Mouse (Mus musculus): Measurements from ENCODE around the gene Tenm2. TPM values are rescaled to one million over a fixed set of nuclear protein-coding genes. Genes with fewer than 3 reads are reported as not detected.
A peak's percentile ranks its signal among the peaks of the same experiment; 100 is the strongest.

Tenm2 gene
- polyA plus RNA-seq, 1 experiment from 2014 or later = 5.1 TPM

DNA sequence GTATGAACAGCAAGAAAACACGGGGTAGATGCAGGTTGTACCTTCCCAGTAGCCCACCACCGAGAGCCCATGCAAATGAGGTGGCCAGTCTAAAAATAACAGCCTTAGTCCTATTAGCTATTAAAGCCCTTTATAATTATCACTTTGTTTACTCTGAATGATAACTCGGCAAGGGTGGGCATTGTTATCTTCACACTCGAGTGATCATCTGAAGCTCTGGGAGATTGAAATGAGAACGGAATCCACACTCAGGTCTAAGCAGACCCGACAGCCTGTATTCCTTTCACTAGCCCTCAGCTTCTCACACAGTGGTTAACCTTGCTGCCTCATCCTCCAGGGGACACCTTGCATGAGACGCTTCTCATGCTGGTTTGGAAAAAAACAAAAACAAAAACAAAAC is 985.7 kb downstream of the Tenm2 start:
- Histone ChIP-seq H3K36me3 (no peaks in the 10 kb centered on the region), H3K27me3 (no peaks in the 10 kb centered on the region), H3K4me3 (no peak overlapping the region), H3K9me3 (peaks cover 5% of the 10 kb centered on the region; the same call in 1 of the 2 replicates), H3K27ac (no peak overlapping the region), H3K4me1 (peaks cover 7% of the 10 kb centered on the region), H3K4me2 (no peak overlapping the region), H3K9ac (no peak overlapping the region)
- WGBS = 72% methylated on average over 7 of the region's 7 CpGs
- no peak for ATAC-seq (ENCODE audit: insufficient number of reproducible peaks, insufficient read depth, low FRiP score, low TSS enrichment, low read depth)

DNA sequence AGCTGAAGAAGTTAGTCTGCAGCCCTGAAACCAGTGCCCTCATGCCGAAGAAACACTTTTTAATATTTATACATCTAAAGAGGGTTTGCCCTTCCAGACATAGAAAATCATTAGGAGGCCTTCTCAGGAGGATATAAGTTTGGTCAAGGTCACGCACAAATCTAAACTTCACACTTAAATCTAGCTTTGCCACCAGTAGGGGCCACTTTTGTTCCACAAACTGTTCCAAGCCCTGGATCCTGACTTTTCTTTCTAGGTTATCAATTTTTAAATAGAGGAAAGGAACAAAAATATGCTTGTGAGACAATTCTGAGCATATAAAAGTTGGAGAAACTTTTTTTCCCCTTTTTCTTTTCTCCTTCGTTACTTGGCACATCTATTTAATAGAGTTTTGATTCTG is 989.6 kb downstream of the Tenm2 start:
- Histone ChIP-seq H3K4me2 (no peak overlapping the region), H3K4me3 (no peak overlapping the region), H3K9me3 (no peaks in the 10 kb centered on the region), H3K4me1 (peaks cover 27% of the 10 kb centered on the region), H3K36me3 (no peaks in the 10 kb centered on the region), H3K27ac (no peak overlapping the region), H3K9ac (no peak overlapping the region), H3K27me3 (no peaks in the 10 kb centered on the region)
- 78% methylated on average over 3 of the region's 3 CpGs for WGBS
- ATAC-seq (ENCODE audit: insufficient number of reproducible peaks, insufficient read depth, low FRiP score, low TSS enrichment, low read depth) = no peak

DNA sequence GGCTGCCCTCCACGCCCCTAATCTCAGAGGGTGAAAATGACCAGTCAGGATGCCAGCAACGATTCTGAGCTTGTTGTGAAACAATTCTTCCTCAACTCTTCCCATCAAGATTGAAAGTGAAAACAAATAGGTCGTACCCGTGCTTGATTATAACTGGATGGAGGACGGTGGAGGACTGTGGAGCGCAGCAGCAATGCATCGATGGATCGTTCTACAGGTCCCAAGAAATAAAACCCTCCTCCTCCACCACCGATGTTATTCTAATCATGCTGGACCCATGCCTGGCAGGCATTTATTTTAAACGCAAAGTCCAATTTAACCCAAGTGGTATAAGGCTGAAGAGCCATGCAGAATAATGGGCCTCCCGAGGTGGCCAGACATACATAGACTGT is 991.3 kb downstream of the Tenm2 start:
- WGBS = 81% methylated on average over 11 of the region's 11 CpGs
- Histone ChIP-seq H3K36me3 (no peaks in the 10 kb centered on the region), H3K27me3 (no peaks in the 10 kb centered on the region), H3K9ac (no peak overlapping the region), H3K4me2 (peak overlapping the region; percentile 44), H3K4me3 (no peak overlapping the region), H3K4me1 (peaks cover 24% of the 10 kb centered on the region), H3K9me3 (no peaks in the 10 kb centered on the region), H3K27ac (peak overlapping the region; percentile 62; the same call in 1 of the 2 replicates)
- ATAC-seq (ENCODE audit: insufficient number of reproducible peaks, insufficient read depth, low FRiP score, low TSS enrichment, low read depth) = no peak

DNA sequence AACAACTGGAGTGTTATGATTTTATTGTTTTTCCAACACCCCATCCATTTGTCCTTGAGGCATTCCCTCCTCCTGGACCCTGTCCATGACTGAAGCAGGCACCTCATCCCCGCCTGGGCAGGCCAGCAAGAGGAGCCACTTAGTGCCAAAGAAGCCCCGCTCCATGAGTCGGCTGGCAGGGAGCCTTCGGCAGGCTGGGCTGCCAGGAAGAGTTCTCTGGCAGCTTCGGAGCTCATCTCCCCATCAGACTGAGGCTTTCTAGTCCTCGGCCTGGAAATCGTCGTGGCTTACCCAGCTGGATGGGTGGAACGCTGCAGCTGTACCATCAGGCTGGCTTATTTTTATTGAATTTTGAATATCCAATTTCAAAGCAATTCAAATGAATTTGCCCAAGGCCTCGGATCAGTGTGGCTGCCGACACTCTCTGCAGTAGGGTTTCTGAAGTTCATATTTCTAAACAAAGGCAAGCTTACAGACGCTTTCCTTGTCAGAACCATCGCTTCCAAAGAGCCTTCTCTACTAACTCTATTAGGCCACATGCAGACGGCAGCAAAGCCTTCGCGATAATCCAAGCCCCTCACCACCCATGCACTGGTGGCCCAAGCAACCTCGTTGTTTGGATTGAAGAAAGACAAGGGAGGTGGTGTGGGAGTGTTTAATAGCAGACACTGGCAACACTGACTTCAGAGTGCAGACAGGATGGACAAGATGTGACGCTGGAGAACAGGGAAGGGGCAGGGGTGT is 991.8 kb downstream of the Tenm2 start:
- H3K9ac ChIP-seq = peak overlapping the region; percentile 36; the same call in 1 of the 2 replicates
- no peak for ATAC-seq (ENCODE audit: insufficient number of reproducible peaks, insufficient read depth, low FRiP score, low TSS enrichment, low read depth)
- H3K36me3 ChIP-seq = no peaks in the 10 kb centered on the region
- H3K4me2 ChIP-seq = peak overlapping the region; percentile 44
- peak overlapping the region; percentile 62 for H3K27ac ChIP-seq
- WGBS = 24% methylated on average over 18 of the region's 18 CpGs
- H3K4me1 ChIP-seq = peaks cover 22% of the 10 kb centered on the region
- H3K4me3 ChIP-seq = no peak overlapping the region
- no peaks in the 10 kb centered on the region for H3K9me3 ChIP-seq
- 0 out of 2 replicates have a peak, but pooled peaks cover 3% of the 10 kb centered on the region for H3K27me3 ChIP-seq

DNA sequence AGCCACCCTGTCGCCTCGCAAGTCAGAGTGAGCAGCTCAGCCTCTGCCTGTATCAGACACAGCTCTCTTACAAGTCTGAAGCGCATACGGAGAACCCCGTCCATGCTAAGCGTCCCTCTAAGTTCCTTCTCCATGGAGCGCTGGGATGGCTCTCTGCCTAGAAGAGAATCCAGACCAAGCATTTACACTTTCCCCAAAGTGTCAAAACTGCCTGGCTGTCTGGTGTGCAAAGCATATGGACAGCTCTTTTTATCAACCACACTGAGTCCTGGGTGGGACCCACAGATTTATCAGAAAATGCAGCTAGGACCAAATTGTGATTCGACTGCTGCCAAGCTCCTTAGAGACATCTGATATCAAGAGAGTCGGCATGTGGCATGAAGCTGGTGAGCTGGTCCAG is 996.9 kb downstream of the Tenm2 start:
- no peak for ATAC-seq (ENCODE audit: insufficient number of reproducible peaks, insufficient read depth, low FRiP score, low TSS enrichment, low read depth)
- WGBS = 87% methylated on average over 9 of the region's 9 CpGs
- no peak overlapping the region for H3K4me3 ChIP-seq
- H3K4me2 ChIP-seq = no peak overlapping the region
- peaks cover 6% of the 10 kb centered on the region; the same call in 1 of the 2 replicates for H3K27me3 ChIP-seq
- no peaks in the 10 kb centered on the region for H3K36me3 ChIP-seq
- no peak overlapping the region for H3K9ac ChIP-seq
- peaks cover 13% of the 10 kb centered on the region for H3K4me1 ChIP-seq
- no peaks in the 10 kb centered on the region for H3K9me3 ChIP-seq
- H3K27ac ChIP-seq = no peak overlapping the region

DNA sequence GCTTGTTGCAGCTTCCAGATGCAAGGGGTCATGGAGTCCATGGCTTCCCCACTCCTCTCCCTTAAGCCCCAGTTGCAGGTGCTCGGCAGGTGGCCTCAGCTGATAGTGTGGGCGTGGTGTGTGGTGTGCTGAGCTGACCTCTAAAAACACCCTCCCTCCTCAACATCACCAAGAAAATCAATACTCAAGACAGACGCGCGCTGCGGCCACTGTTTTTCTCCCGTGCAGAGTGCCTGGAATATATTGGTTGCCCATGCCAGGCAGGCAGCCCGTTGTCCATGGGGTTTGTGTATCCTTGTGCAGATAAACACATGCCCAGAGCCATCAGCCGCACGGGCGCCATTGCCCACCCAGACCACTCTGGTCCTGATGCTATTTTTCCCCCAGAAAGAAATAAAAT is 1007.1 kb downstream of the Tenm2 start:
- H3K36me3 ChIP-seq = no peaks in the 10 kb centered on the region
- H3K4me1 ChIP-seq = 0 out of 2 replicates have a peak, but pooled peaks cover 3% of the 10 kb centered on the region
- 88% methylated on average over 11 of the region's 11 CpGs for WGBS
- no peak overlapping the region for H3K9ac ChIP-seq
- ATAC-seq (ENCODE audit: insufficient number of reproducible peaks, insufficient read depth, low FRiP score, low TSS enrichment, low read depth) = no peak
- H3K4me3 ChIP-seq = no peak overlapping the region
- H3K4me2 ChIP-seq = no peak overlapping the region
- no peaks in the 10 kb centered on the region for H3K9me3 ChIP-seq
- H3K27me3 ChIP-seq = no peaks in the 10 kb centered on the region
- H3K27ac ChIP-seq = no peak overlapping the region

DNA sequence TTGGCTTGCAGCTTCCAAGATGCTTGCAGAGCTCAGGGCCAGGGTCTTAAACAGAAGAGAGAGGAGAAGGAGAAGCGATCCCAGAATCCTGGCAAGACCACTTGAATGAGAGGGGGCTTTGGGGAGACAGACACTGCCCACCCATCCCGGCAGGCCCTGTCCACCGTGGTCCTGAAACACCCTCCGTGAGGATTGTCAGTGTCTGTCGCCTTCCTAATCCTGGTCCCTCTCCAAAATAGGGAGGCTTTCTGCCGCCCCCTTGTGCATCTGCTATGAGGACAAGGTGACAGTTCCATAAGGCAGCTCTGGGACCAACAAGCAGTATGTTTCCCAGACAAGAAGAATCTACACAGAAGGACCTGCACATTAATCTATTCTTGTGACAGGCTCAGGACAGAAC is 1007.6 kb downstream of the Tenm2 start:
- H3K36me3 ChIP-seq = no peaks in the 10 kb centered on the region
- no peaks in the 10 kb centered on the region for H3K27me3 ChIP-seq
- no peak overlapping the region for H3K4me3 ChIP-seq
- H3K27ac ChIP-seq = no peak overlapping the region
- WGBS = 83% methylated on average over 6 of the region's 6 CpGs
- H3K9me3 ChIP-seq = no peaks in the 10 kb centered on the region
- no peak for ATAC-seq (ENCODE audit: insufficient number of reproducible peaks, insufficient read depth, low FRiP score, low TSS enrichment, low read depth)
- H3K4me2 ChIP-seq = no peak overlapping the region
- H3K9ac ChIP-seq = no peak overlapping the region
- 0 out of 2 replicates have a peak, but pooled peaks cover 3% of the 10 kb centered on the region for H3K4me1 ChIP-seq

DNA sequence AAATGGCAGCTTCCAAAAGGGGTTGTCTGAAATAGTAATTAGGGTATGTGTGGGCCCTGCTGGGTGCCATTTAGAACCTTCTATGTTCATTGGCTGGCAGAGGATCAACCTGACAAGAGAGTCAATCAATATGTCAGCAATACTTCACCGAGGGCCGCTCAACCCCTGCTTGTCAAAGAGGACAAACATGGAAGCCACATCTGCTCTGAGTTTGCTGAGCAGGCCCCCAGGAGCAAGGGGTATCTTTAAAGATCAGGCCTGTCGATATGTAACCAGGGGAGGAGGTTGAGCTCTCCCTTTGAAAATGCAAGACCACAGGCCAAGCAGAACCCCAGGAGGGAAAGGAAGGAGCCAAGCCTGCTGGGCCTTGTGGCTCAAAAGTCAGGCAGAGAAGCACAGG is 1009.7 kb downstream of the Tenm2 start:
- Histone ChIP-seq H3K36me3 (no peaks in the 10 kb centered on the region), H3K4me2 (no peak overlapping the region), H3K27ac (no peak overlapping the region), H3K9ac (no peak overlapping the region), H3K4me3 (no peak overlapping the region), H3K4me1 (peaks cover 6% of the 10 kb centered on the region; the same call in 1 of the 2 replicates), H3K27me3 (0 out of 2 replicates have a peak, but pooled peaks cover 3% of the 10 kb centered on the region), H3K9me3 (no peaks in the 10 kb centered on the region)
- ATAC-seq (ENCODE audit: insufficient number of reproducible peaks, insufficient read depth, low FRiP score, low TSS enrichment, low read depth) = no peak
- 42% methylated on average over 3 of the region's 3 CpGs for WGBS

DNA sequence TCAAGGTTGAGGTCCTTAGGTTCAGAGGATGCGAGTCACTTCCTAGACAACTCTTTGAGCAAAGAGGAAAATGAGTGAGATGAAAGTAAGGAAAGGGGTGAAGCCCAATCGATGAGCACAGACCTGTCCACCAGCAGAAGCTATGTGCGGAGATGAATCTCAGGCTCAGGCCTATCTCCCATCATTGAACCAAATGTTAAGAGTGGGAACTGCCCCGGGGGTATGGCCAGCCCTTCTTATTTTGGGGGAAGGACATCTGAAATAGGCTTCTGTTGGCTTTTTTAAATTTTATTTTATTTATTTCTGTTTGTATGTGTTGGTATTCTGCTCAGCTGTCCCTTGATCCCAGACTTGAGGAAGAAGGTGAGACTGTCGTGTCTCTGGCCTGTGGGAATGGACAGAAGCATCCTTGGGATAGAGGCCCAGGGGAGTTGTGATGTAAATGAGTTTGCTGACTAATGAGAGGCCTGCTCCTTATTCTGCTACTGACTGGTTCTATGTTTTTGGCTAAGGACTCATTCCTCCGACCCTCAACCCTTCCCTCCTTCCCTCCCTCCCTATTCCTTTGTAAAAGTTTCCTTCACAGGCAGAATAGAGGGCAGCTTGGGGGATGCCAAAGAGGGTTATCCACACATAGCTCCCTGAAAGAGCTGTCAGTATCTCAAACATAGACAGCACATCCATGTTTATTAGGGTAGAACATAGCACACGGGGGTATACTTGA is 1011.9 kb downstream of the Tenm2 start:
- ATAC-seq (ENCODE audit: insufficient number of reproducible peaks, insufficient read depth, low FRiP score, low TSS enrichment, low read depth) = no peak
- no peak overlapping the region for H3K9ac ChIP-seq
- no peak overlapping the region for H3K4me3 ChIP-seq
- H3K27me3 ChIP-seq = 0 out of 2 replicates have a peak, but pooled peaks cover 3% of the 10 kb centered on the region
- no peak overlapping the region for H3K4me2 ChIP-seq
- H3K4me1 ChIP-seq = peaks cover 12% of the 10 kb centered on the region
- H3K9me3 ChIP-seq = no peaks in the 10 kb centered on the region
- no peaks in the 10 kb centered on the region for H3K36me3 ChIP-seq
- 85% methylated on average over 7 of the region's 7 CpGs for WGBS
- no peak overlapping the region for H3K27ac ChIP-seq

DNA sequence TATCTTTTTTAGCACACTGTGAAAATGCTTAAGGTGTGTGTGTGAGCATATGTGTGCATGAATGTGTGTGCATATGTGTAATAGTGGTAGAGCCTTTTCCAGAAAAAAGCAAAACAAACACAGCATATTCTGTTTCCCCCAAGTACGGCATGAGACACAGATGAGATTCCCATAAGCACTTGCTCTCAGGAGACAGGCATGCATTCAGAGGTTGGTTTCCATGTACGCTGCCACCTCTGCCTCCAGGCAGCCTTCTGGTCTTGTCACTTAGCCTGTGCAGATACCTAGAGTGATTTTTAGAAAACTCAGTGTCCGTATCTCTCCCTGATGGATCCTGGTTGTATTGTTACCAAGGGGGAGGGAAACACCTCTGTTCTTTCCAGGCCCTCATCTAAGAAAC is 1013.7 kb downstream of the Tenm2 start:
- no peaks in the 10 kb centered on the region for H3K36me3 ChIP-seq
- 83% methylated on average over 3 of the region's 3 CpGs for WGBS
- no peak for ATAC-seq (ENCODE audit: insufficient number of reproducible peaks, insufficient read depth, low FRiP score, low TSS enrichment, low read depth)

DNA sequence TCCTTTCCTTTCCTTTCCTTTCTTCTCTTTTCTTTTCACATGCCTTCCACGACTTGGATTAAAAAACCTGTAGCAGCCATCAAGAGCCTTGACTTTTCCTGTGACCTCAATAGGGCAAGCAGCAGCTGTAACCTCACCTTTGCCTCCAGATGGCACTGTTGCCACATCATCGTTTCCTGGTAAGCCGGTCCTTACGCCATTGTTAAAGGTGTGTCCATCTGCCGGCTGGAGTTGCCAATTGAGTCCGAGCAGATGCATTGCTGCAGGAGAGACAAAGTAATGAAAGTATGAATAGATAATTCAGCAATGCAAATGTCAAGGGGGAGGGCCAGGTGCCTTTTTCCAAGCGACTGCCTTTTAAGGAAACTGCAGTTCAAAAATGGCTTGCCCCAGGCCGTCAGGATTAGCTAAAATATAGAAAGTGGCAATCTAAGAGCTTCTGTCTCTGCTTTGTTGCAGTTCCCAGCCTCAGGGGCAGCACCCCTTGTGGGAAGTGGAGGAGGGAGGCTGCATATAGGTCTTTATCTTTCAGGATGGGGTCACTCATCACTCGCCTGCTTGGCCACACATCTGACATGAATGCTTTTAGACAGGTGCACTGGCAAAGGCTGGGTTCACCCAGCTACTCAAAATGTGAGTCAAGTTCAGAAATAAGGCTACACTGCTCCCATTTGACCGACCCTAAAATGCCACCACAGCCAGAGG is 1014.3 kb downstream of the Tenm2 start:
- peaks cover 12% of the 10 kb centered on the region for H3K4me1 ChIP-seq
- H3K9ac ChIP-seq = no peak overlapping the region
- 12% methylated on average over 10 of the region's 10 CpGs for WGBS
- no peaks in the 10 kb centered on the region for H3K36me3 ChIP-seq
- peak overlapping the region; percentile 57 for H3K4me2 ChIP-seq
- ATAC-seq (ENCODE audit: insufficient number of reproducible peaks, insufficient read depth, low FRiP score, low TSS enrichment, low read depth) = no peak
- H3K27me3 ChIP-seq = 0 out of 2 replicates have a peak, but pooled peaks cover 3% of the 10 kb centered on the region
- H3K27ac ChIP-seq = no peak overlapping the region
- no peaks in the 10 kb centered on the region for H3K9me3 ChIP-seq
- peak overlapping the region; percentile 26; the same call in 1 of the 2 replicates for H3K4me3 ChIP-seq

More for the DNA sequence above, 1013.7 kb downstream of the Tenm2 start:
- Histone ChIP-seq H3K9ac (no peak overlapping the region), H3K9me3 (no peaks in the 10 kb centered on the region), H3K4me2 (no peak overlapping the region), H3K27me3 (0 out of 2 replicates have a peak, but pooled peaks cover 3% of the 10 kb centered on the region), H3K4me3 (no peak overlapping the region), H3K27ac (no peak overlapping the region), H3K4me1 (peaks cover 12% of the 10 kb centered on the region)
